Mouse (Mus musculus) lung, postnatal 0 days (tissue): ENCODE measurements around the gene Sox15.

ENCODE experiments used
- CTCF ChIP-seq: IDR thresholded peaks from 2 replicates; pipeline ENCODE4 v1.5.1; 2016; ENCODE audit warnings: antibody characterized with exemption, mild to moderate bottlenecking
- EP300 ChIP-seq: IDR thresholded peaks from 2 replicates; pipeline ENCODE4 v1.6.1; 2016; ENCODE audit warnings: antibody characterized with exemption, mild to moderate bottlenecking, control low read depth

DNA sequence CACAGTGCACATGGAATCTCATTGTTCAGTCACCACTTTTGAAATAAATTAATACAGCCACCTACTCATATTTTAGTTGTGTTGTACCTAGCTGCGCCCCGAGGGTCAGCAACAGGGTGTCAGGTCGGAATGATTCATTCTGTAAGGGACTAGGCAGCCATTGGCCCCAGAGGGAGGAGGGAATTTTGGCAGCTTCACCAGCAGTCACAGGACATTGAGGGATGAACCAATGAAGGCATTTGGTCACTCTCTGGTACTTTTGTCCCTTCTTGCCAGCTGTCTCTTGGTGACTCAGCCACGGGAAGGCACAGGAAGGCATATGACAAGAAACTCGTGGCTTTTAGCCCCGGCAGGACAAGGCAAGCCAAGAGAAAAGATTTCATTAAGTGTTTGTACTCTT lies 8.7 kb downstream of the Sox15 start:
- no peak for TF ChIP-seq CTCF
- TF ChIP-seq EP300: no peak
